Comparison of ENCODE assay signal across 8 mouse cellular contexts in the genomic region with DNA sequence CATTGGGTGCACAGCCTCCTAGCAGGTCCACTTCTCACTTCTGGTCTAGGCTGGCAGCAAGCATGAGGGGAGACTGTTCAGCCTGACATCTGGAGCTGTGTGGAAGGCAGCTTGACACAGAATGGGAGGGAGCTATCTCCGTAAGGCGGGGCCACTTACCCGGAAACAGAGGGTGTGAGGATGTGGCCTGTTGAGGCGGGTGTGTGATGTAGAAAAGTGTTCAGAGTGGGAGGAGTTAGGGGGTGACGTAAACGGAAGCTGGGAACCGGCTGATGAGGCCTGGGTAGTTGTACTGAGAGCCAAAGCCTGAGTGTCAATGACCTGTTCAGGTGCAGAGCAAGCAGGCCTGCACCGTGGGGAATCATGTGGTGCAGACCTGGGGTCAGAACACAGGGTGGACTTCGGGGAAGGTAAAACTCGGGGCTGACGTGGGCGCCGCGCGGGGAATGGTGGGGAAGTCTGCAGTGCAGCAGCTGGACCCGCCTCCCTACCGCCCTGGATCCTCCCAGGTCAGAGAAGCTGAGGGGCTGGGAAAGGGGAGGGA. TPM values are rescaled to one million over a fixed set of nuclear protein-coding genes. Genes with fewer than 3 reads are reported as not detected.
A peak's percentile ranks its signal among the peaks of the same experiment; 100 is the strongest.
DNase-seq lines count a peak whose midpoint lies in the region; ATAC-seq and TF ChIP-seq lines count a peak whose summit lies in the region.
"Not testable (repeated sequence)": the region's sequence is repeated elsewhere in the genome, so short reads cannot be mapped to it uniquely, and the experiment has no call there.

A gene (plus strand): TSS at position 261 of the 544 bp plus-strand sequence.

- TF ChIP-seq CTCF in C2C12 (IDR thresholded peaks at IDR 0.05; ENCODE audit: control insufficient read depth, insufficient read depth, insufficient read length); brain, embryonic 14.5 days (IDR thresholded peaks at IDR 0.05; ENCODE audit: borderline replicate concordance, extremely low read depth, insufficient read depth, insufficient read length); liver, adult 2 months (IDR thresholded peaks at IDR 0.05; ENCODE audit: low read depth, low read length): not testable (repeated sequence)

- H3K4me3 ChIP-seq in C2C12 (ENCODE audit: insufficient read depth, poor library complexity, severe bottlenecking) (peak within 1 kb of the TSS; percentile 23), myocyte (peak within 1 kb of the TSS; percentile 18)
- H3K4me3 ChIP-seq in erythroblast, embryonic 14.5 days (replicated peaks) = peak within 1 kb of the TSS; percentile 65
- peak within 1 kb of the TSS; percentile 51 for H3K4me3 ChIP-seq in heart, embryonic 11.5 days (ENCODE audit: low read depth, low read length)
- peak within 1 kb of the TSS; percentile 53 for H3K4me3 ChIP-seq in kidney, embryonic 16.5 days (ENCODE audit: low read length)
- peak within 1 kb of the TSS; percentile 64 for H3K4me3 ChIP-seq in liver, adult 2 months (ENCODE audit: insufficient read depth, low read depth, low read length)

- peak within 1 kb of the TSS; percentile 67 for H3K9ac ChIP-seq in heart, embryonic 11.5 days (ENCODE audit: low read depth, low read length)
- peak within 1 kb of the TSS; percentile 57 for H3K9ac ChIP-seq in kidney, embryonic 16.5 days (replicated peaks; ENCODE audit: low read length)
- peak within 1 kb of the TSS; percentile 59 for H3K9ac ChIP-seq in liver, adult 2 months (ENCODE audit: low read depth, low read length)

- WGBS in heart, embryonic 11.5 days (ENCODE audit: insufficient replicate concordance) = under 1% methylated on average over 17 of the region's 17 CpGs
- WGBS in kidney, embryonic 16.5 days = 0% methylated on average over 17 of the region's 17 CpGs
- 1% methylated on average over 17 of the region's 17 CpGs for WGBS in liver, adult 2 months

- H3ac ChIP-seq in C2C12 (ENCODE audit: control insufficient read depth, insufficient read length, low read depth); myocyte (ENCODE audit: control insufficient read depth, insufficient read length): not testable (repeated sequence)

- H3K79me2 ChIP-seq in C2C12 (ENCODE audit: control insufficient read depth, insufficient read depth); liver, adult 2 months (ENCODE audit: control insufficient read depth, insufficient read depth, low read length); myocyte (ENCODE audit: control insufficient read depth, insufficient read depth): not testable (repeated sequence)

- peaks cover 33% of the 10 kb centered on the region for H3K4me1 ChIP-seq in erythroblast, embryonic 14.5 days (ENCODE audit: control insufficient read depth)
- not testable (repeated sequence) for H3K4me1 ChIP-seq in heart, embryonic 11.5 days (ENCODE audit: control insufficient read depth, insufficient read depth, low read length); kidney, embryonic 16.5 days (ENCODE audit: insufficient read depth, low read length); liver, adult 2 months (ENCODE audit: control insufficient read depth, insufficient read depth, low read length)

- not testable (repeated sequence) for TF ChIP-seq POLR2A in brain, embryonic 14.5 days (IDR thresholded peaks at IDR 0.05; ENCODE audit: borderline replicate concordance, extremely low read depth, insufficient read depth, insufficient read length, poor library complexity, severe bottlenecking); liver, adult 2 months (IDR thresholded peaks at IDR 0.05; ENCODE audit: extremely low read depth, insufficient read depth, low read length)
- peak; percentile 34 for TF ChIP-seq POLR2A in myocyte (IDR thresholded peaks at IDR 0.05; ENCODE audit: insufficient read length, low read depth)

- H3K79me3 ChIP-seq in C2C12 (ENCODE audit: low read depth) = not testable (repeated sequence)

- peak within 1 kb of the TSS; percentile 77 for H3K27ac ChIP-seq in heart, embryonic 11.5 days (ENCODE audit: low read depth, low read length)
- peak within 1 kb of the TSS; percentile 68 for H3K27ac ChIP-seq in kidney, embryonic 16.5 days (ENCODE audit: low read length)
- peak within 1 kb of the TSS; percentile 21 for H3K27ac ChIP-seq in liver, adult 2 months (replicated peaks; ENCODE audit: insufficient read depth, low read depth, low read length)

- H3K4me2 ChIP-seq in heart, embryonic 11.5 days = peak within 1 kb of the TSS; percentile 59
- H3K4me2 ChIP-seq in kidney, embryonic 16.5 days (replicated peaks; ENCODE audit: low read depth, low read length) = peak within 1 kb of the TSS; percentile 50
- peak within 1 kb of the TSS; percentile 86 for H3K4me2 ChIP-seq in myocyte (ENCODE audit: low read depth)

- not testable (repeated sequence) for H3K9me3 ChIP-seq in erythroblast, embryonic 14.5 days (ENCODE audit: control insufficient read depth, low read length); heart, embryonic 11.5 days (replicated peaks; ENCODE audit: control insufficient read depth, low read length); kidney, embryonic 16.5 days (ENCODE audit: low read length)

- not testable (repeated sequence) for H3K27me3 ChIP-seq in C2C12 (ENCODE audit: control insufficient read depth, insufficient read depth, insufficient read length); erythroblast, embryonic 14.5 days (ENCODE audit: control insufficient read depth); heart, embryonic 11.5 days (ENCODE audit: control insufficient read depth, insufficient read depth, low read length); kidney, embryonic 16.5 days (ENCODE audit: insufficient read depth, low read length); liver, adult 2 months (ENCODE audit: control insufficient read depth, insufficient read depth, low read length); myocyte (ENCODE audit: control insufficient read depth, insufficient read depth, insufficient read length); splenic B cell, adult 2 months (ENCODE audit: control insufficient read depth, insufficient read depth, low read length, poor library complexity, severe bottlenecking)

- H3K36me3 ChIP-seq in C2C12 (ENCODE audit: control insufficient read depth, insufficient read depth); erythroblast, embryonic 14.5 days (ENCODE audit: control insufficient read depth); heart, embryonic 11.5 days (ENCODE audit: control insufficient read depth, insufficient read depth, low read length); kidney, embryonic 16.5 days (ENCODE audit: insufficient read depth, low read length); liver, adult 2 months (ENCODE audit: control insufficient read depth, insufficient read depth, low read length); myocyte (ENCODE audit: control insufficient read depth, insufficient read depth); splenic B cell, adult 2 months (ENCODE audit: control insufficient read depth, insufficient read depth, low read length, poor library complexity, severe bottlenecking): not testable (repeated sequence)

- DNase-seq in brain, embryonic 14.5 days (ENCODE audit: low read depth) = peak; percentile 95
- peak; percentile 92 for DNase-seq in liver, adult 2 months (ENCODE audit: extremely low read depth, low read depth, low spot score)
- DNase-seq in splenic B cell, adult 2 months (ENCODE audit: low read depth, low spot score) = peak; percentile 95

- ATAC-seq in heart, embryonic 11.5 days (replicated peaks; ENCODE audit: insufficient number of reproducible peaks, low FRiP score, low TSS enrichment) = peak; percentile 100
- peak; percentile 100 for ATAC-seq in kidney, embryonic 16.5 days (ENCODE audit: low FRiP score, low TSS enrichment)

TF ChIP-seq in myocyte, 11 proteins besides CTCF, POLR2A, EP300 and RAD21:
- TF ChIP-seq POLR2AphosphoS2 (IDR thresholded peaks at IDR 0.05; ENCODE audit: insufficient read length, low read depth) = peak; percentile 23

RNA-seq across cellular contexts. Expression of the gene that starts here (rescaled TPM):
- polyA plus RNA-seq in C2C12 (2012; fragmentation: generic; extraction: Trizol) (0.13 TPM), myocyte (2012; fragmentation: generic; extraction: Trizol) (0.44 TPM)
- polyA plus RNA-seq in brain, embryonic 14.5 days (2012; rRNA removed) = 9.5 TPM in 2 replicates
- polyA plus RNA-seq in erythroblast, embryonic 14.5 days (2012) = 0.05 and 0.10 TPM in 2 replicates
- polyA plus RNA-seq in heart, embryonic 11.5 days (2014; fragmentation: Nextera tagmentation; extraction: Ambion mirVana) = 3.0 and 5.0 TPM in 2 replicates
- polyA plus RNA-seq in kidney, embryonic 16.5 days (2015; fragmentation: Nextera tagmentation; extraction: Ambion mirVana) = 4.4 and 4.6 TPM in 2 replicates
- total RNA-seq in liver, adult 2 months (2014; rRNA removed) = 3.2 and 3.6 TPM in 2 replicates
- 0.42 and 0.55 TPM in 2 replicates for polyA plus RNA-seq in liver, adult 2 months (2012; rRNA removed)

Comparison
In these comparisons a context has a peak if more than half of its experiments do, and no peak if none do; other contexts are left out.
1. Peak in every context shown above with its lines: DNase-seq, ATAC-seq, H3K4me3 ChIP-seq and H3K27ac ChIP-seq.
2. H3K27ac ChIP-seq: peak in every context shown above with its lines; median percentile 77 in heart, embryonic 11.5 days; 68 in kidney, embryonic 16.5 days; 21 in liver, adult 2 months.